Mouse (Mus musculus): ENCODE data around the gene Cmss1. TPM values are rescaled to one million over a fixed set of nuclear protein-coding genes. Genes with fewer than 3 reads are reported as not detected.
A peak's percentile ranks its signal among the peaks of the same experiment; 100 is the strongest.

Cmss1 gene
- total and polyA plus RNA-seq, 2 experiments, result 3.1 to 7.8 TPM

- Histone ChIP-seq H3K27ac (replicated peaks; ENCODE audit: insufficient read depth, low read depth, low read length) (no peak overlapping the region), H3K27me3 (ENCODE audit: control insufficient read depth, insufficient read depth, low read length) (no peaks in the 10 kb centered on the region), H3K79me2 (ENCODE audit: control insufficient read depth, insufficient read depth, low read length) (no peaks in the 10 kb centered on the region), H3K9ac (ENCODE audit: low read depth, low read length) (no peak overlapping the region), H3K4me1 (ENCODE audit: control insufficient read depth, insufficient read depth, low read length) (no peaks in the 10 kb centered on the region), H3K4me3 (ENCODE audit: insufficient read depth, low read depth, low read length) (no peak overlapping the region), H3K36me3 (ENCODE audit: control insufficient read depth, insufficient read depth, low read length) (no peaks in the 10 kb centered on the region)
- DNase-seq (ENCODE audit: extremely low read depth, low read depth, low spot score), result no peak
- TF ChIP-seq POLR2A (IDR thresholded peaks at IDR 0.05; ENCODE audit: extremely low read depth, insufficient read depth, low read length), result no peak
- TF ChIP-seq CTCF (IDR thresholded peaks at IDR 0.05; ENCODE audit: low read depth, low read length), result no peak
- WGBS, result 81% methylated on average over 2 of the region's 2 CpGs
Measured at GRCm38 (mm10) chr16:57312130-57312529, 294.5 kb downstream of the Cmss1 start.

- H3K36me3 ChIP-seq (ENCODE audit: control insufficient read depth, insufficient read depth, low read length), result no peaks in the 10 kb centered on the region
- no peak overlapping the region for H3K9ac ChIP-seq (ENCODE audit: low read depth, low read length)
- H3K79me2 ChIP-seq (ENCODE audit: control insufficient read depth, insufficient read depth, low read length), result no peaks in the 10 kb centered on the region
- no peak overlapping the region for H3K27ac ChIP-seq (replicated peaks; ENCODE audit: insufficient read depth, low read depth, low read length)
- H3K4me3 ChIP-seq (ENCODE audit: insufficient read depth, low read depth, low read length), result no peak overlapping the region
- no peaks in the 10 kb centered on the region for H3K4me1 ChIP-seq (ENCODE audit: control insufficient read depth, insufficient read depth, low read length)
- no peaks in the 10 kb centered on the region for H3K27me3 ChIP-seq (ENCODE audit: control insufficient read depth, insufficient read depth, low read length)
- WGBS, result 90% methylated on average over 6 of the region's 6 CpGs
- no peak for DNase-seq (ENCODE audit: extremely low read depth, low read depth, low spot score)
- TF ChIP-seq POLR2A (IDR thresholded peaks at IDR 0.05; ENCODE audit: extremely low read depth, insufficient read depth, low read length) (no peak), CTCF (IDR thresholded peaks at IDR 0.05; ENCODE audit: low read depth, low read length) (no peak)
Measured at GRCm38 (mm10) chr16:57305463-57305862, 301.2 kb downstream of the Cmss1 start.

- 85% methylated on average over 19 of the region's 19 CpGs for WGBS
- H3K27me3 ChIP-seq (ENCODE audit: control insufficient read depth, insufficient read depth, low read length), result no peaks in the 10 kb centered on the region
- no peaks in the 10 kb centered on the region for H3K79me2 ChIP-seq (ENCODE audit: control insufficient read depth, insufficient read depth, low read length)
- TF ChIP-seq POLR2A (IDR thresholded peaks at IDR 0.05; ENCODE audit: extremely low read depth, insufficient read depth, low read length), result no peak
- TF ChIP-seq CTCF (IDR thresholded peaks at IDR 0.05; ENCODE audit: low read depth, low read length), result no peak
- no peak overlapping the region for H3K27ac ChIP-seq (replicated peaks; ENCODE audit: insufficient read depth, low read depth, low read length)
- H3K36me3 ChIP-seq (ENCODE audit: control insufficient read depth, insufficient read depth, low read length), result no peaks in the 10 kb centered on the region
- no peak for DNase-seq (ENCODE audit: extremely low read depth, low read depth, low spot score)
- no peak overlapping the region for H3K9ac ChIP-seq (ENCODE audit: low read depth, low read length)
- no peak overlapping the region for H3K4me3 ChIP-seq (ENCODE audit: insufficient read depth, low read depth, low read length)
- no peaks in the 10 kb centered on the region for H3K4me1 ChIP-seq (ENCODE audit: control insufficient read depth, insufficient read depth, low read length)
Measured at GRCm38 (mm10) chr16:57303716-57304115, 302.9 kb downstream of the Cmss1 start.

GRCm38 (mm10) chr16:57302792-57303698 lies 303.6 kb downstream of the Cmss1 start:
- Histone ChIP-seq H3K36me3 (ENCODE audit: control insufficient read depth, insufficient read depth, low read length) (no peaks in the 10 kb centered on the region), H3K79me2 (ENCODE audit: control insufficient read depth, insufficient read depth, low read length) (no peaks in the 10 kb centered on the region), H3K27ac (replicated peaks; ENCODE audit: insufficient read depth, low read depth, low read length) (no peak overlapping the region), H3K27me3 (ENCODE audit: control insufficient read depth, insufficient read depth, low read length) (no peaks in the 10 kb centered on the region), H3K4me1 (ENCODE audit: control insufficient read depth, insufficient read depth, low read length) (no peaks in the 10 kb centered on the region), H3K4me3 (ENCODE audit: insufficient read depth, low read depth, low read length) (no peak overlapping the region), H3K9ac (ENCODE audit: low read depth, low read length) (no peak overlapping the region)
- 94% methylated on average over 25 of the region's 25 CpGs for WGBS
- TF ChIP-seq CTCF (IDR thresholded peaks at IDR 0.05; ENCODE audit: low read depth, low read length), result no peak
- no peak for TF ChIP-seq POLR2A (IDR thresholded peaks at IDR 0.05; ENCODE audit: extremely low read depth, insufficient read depth, low read length)
- DNase-seq (ENCODE audit: extremely low read depth, low read depth, low spot score), result no peak

GRCm38 (mm10) chr16:57301512-57302115 lies 305.1 kb downstream of the Cmss1 start:
- Histone ChIP-seq H3K27me3 (ENCODE audit: control insufficient read depth, insufficient read depth, low read length) (no peaks in the 10 kb centered on the region), H3K27ac (replicated peaks; ENCODE audit: insufficient read depth, low read depth, low read length) (no peak overlapping the region), H3K4me1 (ENCODE audit: control insufficient read depth, insufficient read depth, low read length) (no peaks in the 10 kb centered on the region), H3K4me3 (ENCODE audit: insufficient read depth, low read depth, low read length) (no peak overlapping the region), H3K9ac (ENCODE audit: low read depth, low read length) (no peak overlapping the region), H3K36me3 (ENCODE audit: control insufficient read depth, insufficient read depth, low read length) (no peaks in the 10 kb centered on the region), H3K79me2 (ENCODE audit: control insufficient read depth, insufficient read depth, low read length) (no peaks in the 10 kb centered on the region)
- WGBS, result 77% methylated on average over 9 of the region's 9 CpGs
- peak; percentile 5 for DNase-seq (ENCODE audit: extremely low read depth, low read depth, low spot score)
- TF ChIP-seq CTCF (IDR thresholded peaks at IDR 0.05; ENCODE audit: low read depth, low read length), result no peak
- TF ChIP-seq POLR2A (IDR thresholded peaks at IDR 0.05; ENCODE audit: extremely low read depth, insufficient read depth, low read length), result no peak
